Mouse (Mus musculus): ENCODE data around the gene Nrxn3. TPM values are rescaled to one million over a fixed set of nuclear protein-coding genes. Genes with fewer than 3 reads are reported as not detected.
A peak's percentile ranks its signal among the peaks of the same experiment; 100 is the strongest.

Gene Nrxn3
- total RNA-seq, 2 experiments from 2014 or later: 0.05 TPM; not detected in 1

DNA sequence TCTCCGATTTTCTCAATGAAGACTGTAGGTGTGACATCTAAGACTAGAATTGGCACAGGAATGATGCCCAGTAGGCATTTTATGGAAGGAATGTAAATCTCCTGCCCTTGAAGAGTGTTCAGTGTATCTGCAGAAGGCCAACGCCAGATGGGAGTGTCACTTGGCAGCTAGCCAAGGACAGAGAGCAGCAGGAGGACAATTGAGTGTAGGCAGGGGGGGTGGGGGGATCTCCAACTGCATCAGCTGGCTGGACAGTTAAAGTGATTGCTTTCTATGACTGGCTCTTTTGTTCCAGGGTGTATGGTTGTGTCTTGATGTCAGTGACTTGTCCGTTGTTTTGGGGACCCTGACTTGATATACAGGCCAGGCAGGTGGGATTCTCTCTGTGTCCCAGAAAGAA is 326.6 kb downstream of the Nrxn3 start:
- DNase-seq: no peak

- no peak for DNase-seq
Observed at GRCm38 (mm10) chr12:89049686-89050085, 327.0 kb downstream of the Nrxn3 start.

- no peak for DNase-seq
Observed at GRCm38 (mm10) chr12:89072436-89072835, 349.8 kb downstream of the Nrxn3 start.

- DNase-seq: no peak
Observed at GRCm38 (mm10) chr12:89073167-89073743, 350.6 kb downstream of the Nrxn3 start.

DNA sequence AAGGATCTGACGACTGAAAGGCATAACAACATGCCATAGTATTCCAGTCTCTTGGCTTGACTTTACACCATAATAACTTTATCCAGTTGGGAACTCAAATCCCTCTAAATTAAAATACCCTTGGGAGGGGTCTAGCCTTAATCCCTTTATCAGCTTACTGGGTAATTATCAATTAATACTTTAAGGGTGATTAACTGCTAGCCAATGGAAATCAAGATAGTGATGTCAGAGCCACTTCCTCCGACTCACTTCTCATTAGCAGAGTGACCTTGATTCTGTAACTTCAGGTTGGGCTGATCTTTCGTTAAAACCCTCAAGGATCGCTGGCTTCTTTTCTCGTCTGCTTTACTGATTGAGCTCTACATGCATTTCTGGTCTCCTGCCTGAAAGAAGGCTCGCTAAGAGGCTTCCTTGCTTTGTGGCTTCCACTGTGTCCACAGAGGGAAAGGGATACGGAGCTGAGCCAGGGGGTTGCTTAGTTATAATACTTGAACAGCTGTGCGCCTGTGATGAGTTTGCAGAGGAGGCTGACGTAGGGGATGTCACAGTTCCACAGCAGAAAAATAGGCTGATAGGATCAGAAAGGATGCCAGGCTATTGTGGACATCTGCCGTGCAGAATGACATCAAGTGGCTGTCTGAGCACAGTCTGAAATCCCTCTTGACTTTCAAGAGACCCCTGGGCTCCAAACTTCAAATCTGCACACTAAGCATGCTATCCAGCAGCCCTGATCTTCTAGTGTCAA is 352.0 kb downstream of the Nrxn3 start:
- DNase-seq: no peak

DNA sequence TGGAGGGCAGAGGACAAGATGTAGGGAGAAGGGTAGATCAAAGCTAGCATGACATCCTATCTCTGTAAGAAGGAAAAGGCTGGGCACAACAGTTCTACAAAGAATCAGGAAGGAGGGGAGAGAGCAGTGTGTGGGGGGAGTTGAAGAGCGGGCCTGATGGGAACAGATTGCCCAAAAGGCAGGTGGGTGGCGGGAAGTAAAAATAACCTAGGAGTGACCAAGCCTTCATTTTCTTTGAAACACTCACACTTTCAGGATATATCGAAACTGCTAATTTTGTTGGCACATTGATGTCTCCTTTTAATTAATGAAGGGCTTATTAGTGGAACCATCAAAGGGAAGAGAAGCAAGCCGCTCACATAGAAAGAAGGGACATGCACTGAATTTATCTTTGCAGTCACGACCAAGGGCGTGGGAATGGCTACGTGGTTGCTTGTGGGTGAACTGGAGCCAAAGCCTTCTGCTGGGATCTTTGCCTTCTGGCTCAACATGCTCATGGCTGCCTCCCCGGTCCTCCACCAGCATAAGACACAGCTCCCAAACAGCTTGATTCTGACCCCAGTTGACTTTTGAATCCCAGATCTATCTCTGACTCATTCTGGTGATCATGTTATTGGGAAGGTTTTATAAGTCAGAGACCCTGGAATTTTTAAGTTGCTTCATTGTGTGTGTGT is 371.3 kb downstream of the Nrxn3 start:
- DNase-seq: peak; percentile 5

GRCm38 (mm10) chr12:89097561-89097960 is 374.9 kb downstream of the Nrxn3 start:
- DNase-seq: no peak

GRCm38 (mm10) chr12:89106029-89106733 is 383.5 kb downstream of the Nrxn3 start:
- no peak for DNase-seq

GRCm38 (mm10) chr12:89106881-89107584 is 384.4 kb downstream of the Nrxn3 start:
- no peak for DNase-seq

GRCm38 (mm10) chr12:89109779-89110335 is 387.2 kb downstream of the Nrxn3 start:
- DNase-seq: no peak

DNA sequence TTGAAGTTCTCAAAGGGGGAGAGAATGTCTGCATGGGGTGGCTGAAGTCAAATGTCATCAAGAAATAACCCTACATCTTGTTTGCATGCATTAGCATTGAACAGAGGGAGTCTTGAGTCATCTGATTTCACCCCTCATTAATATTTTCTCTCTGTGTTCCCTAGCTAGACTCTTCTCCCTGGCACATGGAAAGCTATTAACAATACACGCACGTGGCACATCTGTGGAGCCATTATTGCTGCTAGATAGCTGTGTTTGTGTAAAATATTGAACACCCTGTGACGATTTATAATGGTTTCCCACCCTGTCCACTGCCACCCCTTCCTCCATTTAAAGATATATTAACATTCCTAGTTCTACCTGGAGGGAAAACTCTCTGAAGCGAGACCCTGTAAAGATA is 405.9 kb downstream of the Nrxn3 start:
- no peak for DNase-seq

DNA sequence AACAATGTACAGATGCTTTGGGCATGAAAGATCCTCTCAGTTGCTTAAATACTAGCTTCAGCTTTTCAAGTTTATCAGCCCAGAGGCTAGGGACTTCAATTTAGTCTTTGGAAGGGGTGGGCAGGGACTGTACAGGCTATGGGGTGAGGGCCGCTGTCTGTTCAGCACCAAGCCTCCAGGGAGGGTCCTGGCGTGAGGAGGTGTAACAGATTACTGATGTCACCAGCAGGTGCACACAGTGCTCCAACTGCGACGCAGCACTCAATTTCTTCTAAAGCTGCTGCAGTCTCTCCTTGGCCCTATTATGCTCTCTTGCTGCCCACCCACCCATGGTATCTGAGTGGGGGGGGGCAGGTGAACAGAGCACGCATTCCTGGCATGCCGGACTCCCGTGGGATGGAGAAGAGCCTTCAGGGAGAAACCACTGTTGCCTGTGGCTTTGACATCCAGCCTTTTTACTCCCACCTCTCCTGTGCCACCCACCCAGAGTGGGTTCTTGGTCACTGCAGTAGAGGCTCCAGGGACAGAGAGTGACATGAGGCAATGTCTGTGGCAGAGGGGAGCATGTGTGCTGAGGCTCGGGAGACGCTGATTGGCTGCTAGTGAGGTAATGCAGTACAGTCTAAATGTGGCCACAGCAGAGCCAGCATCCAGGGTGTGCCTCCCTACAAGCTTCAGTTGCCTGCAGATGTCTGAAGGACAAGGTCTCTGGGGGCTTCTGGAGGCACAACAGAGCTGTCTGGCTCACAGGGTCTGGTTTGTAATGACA is 406.6 kb downstream of the Nrxn3 start:
- no peak for DNase-seq

DNA sequence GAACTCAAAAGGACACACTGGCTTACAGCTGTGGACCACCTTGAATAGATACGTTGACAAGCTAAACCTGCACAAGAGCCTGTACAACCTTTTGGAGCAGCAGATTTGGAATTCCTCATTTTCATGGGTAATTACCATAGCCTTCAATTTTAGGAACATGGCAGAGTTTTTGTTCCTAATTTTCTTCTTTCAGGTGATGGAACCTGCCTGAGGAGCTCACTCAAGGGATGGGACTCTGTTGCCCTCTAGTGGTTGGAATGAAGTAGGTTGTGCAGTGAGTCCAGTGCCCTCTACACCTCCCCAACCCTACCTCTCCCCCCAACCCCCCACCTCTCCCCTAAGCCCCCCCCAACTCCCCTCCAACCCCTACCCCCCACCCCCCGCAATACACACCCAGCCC is 411.7 kb downstream of the Nrxn3 start:
- DNase-seq: no peak

DNA sequence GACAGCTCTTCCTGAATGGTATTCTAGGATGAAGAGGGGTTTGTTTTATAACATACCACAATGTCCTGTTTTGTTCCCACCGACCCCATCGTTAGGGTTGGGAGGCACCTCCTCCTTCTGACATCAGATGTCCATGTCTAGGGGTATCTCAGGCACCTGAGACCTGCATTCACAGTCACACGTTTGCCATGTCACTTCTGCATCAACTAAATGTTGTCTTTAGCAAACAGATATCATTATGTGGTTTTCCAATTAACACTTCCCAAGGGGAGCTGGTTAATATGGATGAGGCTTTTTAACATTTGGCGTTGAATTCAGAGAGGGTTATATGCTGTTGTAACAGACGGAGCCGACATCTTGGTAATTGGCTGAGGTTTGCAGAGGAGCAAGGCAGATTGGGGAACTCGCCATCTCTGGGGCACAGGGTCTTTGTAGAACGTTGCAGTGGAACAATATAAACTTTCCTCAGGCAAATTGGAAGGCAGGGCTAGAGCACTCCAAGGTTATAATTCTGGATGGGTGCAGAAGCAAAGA is 412.2 kb downstream of the Nrxn3 start:
- no peak for DNase-seq

- DNase-seq: no peak
Observed at GRCm38 (mm10) chr12:89148974-89149411, 426.3 kb downstream of the Nrxn3 start.

DNA sequence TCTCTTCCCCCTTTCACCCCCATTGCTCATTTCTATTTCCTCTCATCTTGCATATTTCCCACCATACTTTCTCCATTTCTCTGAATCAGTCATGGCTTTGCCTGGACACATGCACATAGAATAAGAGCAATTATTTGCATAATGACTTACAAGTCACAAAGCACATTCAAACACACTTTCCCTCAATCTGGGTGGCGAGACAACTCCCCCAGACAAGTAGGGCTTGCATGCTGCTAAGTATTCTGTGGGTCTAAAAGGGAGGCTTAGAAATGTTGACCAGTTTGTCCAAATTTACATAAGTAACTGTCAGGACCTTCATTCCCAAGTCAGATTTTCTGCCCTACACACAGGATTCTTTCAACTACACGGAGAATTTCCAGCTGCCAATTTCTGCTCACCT is 426.8 kb downstream of the Nrxn3 start:
- DNase-seq: no peak

GRCm38 (mm10) chr12:89156086-89156757 is 433.5 kb downstream of the Nrxn3 start:
- DNase-seq: no peak

DNA sequence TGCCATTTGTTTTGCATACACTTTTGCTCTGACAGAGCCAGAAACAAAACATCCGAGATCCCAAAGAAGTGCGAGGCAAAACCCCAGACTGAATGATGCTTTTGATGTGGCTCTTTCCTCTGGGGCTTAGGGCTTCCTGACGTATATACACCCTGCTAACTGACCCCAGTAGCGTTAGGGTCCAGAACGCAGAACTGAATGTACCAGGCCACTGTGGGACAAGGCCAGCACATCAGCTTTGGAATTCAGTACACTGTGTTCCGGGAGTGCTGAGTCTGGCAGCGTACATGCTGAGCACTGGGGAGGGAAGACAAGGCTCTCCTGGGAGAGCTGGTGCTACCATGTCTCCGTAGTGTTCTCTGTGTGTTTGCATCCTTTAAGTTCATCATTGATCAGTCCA is 436.7 kb downstream of the Nrxn3 start:
- DNase-seq: no peak

DNA sequence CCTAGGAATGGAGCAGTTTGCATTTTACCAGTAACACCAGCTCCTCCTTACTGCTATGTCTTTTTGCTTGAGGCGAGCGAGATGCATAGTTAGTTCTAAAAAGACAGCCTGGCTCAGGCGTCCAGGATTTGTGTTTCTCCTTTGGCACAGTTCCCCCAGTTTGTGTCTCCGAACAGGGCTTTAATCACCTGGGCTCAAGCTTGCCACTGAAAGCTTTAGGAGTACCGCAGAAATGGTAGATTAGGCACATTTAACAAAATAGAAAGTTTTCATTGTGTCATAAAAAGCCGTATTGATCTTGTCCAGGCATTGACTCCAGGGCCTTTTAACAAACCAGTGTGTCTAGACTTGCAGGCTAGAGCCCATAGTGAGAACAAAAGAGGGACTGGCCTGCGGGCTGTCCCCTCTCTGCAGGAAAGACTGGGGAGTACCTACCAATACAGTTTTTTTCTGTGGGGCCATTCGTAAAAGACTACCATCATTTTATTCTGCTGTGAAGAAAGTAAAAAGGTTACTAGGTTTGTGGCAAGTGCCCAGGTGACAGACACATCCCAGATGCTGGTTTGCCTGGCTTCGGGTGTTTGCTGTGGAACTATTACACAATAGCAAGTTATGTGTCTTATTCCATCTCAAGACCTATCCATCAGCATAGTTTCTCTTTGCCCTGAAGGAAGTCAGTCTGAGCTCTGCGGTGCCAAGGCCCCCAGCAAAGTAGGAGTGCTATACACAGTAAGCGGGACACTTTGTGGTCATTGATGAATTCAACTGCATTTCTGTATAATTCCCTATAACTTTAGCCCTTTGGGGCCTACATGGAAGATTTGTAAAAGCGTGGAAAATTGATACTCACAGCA is 451.9 kb downstream of the Nrxn3 start:
- DNase-seq: no peak
